Mouse (Mus musculus): ENCODE measurements around the gene Nav2. TPM values are rescaled to one million over a fixed set of nuclear protein-coding genes. Genes with fewer than 3 reads are reported as not detected.
A peak's percentile ranks its signal among the peaks of the same experiment; 100 is the strongest.

The Nav2 gene
- polyA plus RNA-seq, 1 experiment: 51.7 TPM

- Histone ChIP-seq H3K9me3 (replicated peaks; ENCODE audit: control insufficient read depth, insufficient read depth, low read length, poor library complexity, severe bottlenecking) (no peaks in the 10 kb centered on the region), H3K4me1 (ENCODE audit: control insufficient read depth, insufficient read depth, low read length) (no peaks in the 10 kb centered on the region), H3K27me3 (ENCODE audit: control insufficient read depth, insufficient read depth, low read length, poor library complexity, severe bottlenecking) (peaks cover 54% of the 10 kb centered on the region), H3K27ac (ENCODE audit: insufficient read depth, low read length) (no peak overlapping the region), H3K4me3 (ENCODE audit: low read depth, low read length) (no peak overlapping the region), H3K36me3 (ENCODE audit: control insufficient read depth, insufficient read depth, low read length, poor library complexity, severe bottlenecking) (no peaks in the 10 kb centered on the region), H3K9ac (ENCODE audit: low read depth, poor library complexity, severe bottlenecking) (no peak overlapping the region)
- no peak for TF ChIP-seq POLR2A (IDR thresholded peaks at IDR 0.05; ENCODE audit: insufficient read depth, low read length)
- TF ChIP-seq CTCF (IDR thresholded peaks at IDR 0.05; ENCODE audit: low read depth, low read length): no peak
- TF ChIP-seq EP300 (IDR thresholded peaks at IDR 0.05; ENCODE audit: insufficient read depth, low read depth, low read length): no peak
Observed at GRCm38 (mm10) chr7:49637281-49637680, 728.8 kb downstream of the Nav2 start.

GRCm38 (mm10) chr7:49637851-49638663, 729.5 kb downstream of the Nav2 start:
- Histone ChIP-seq H3K27me3 (ENCODE audit: control insufficient read depth, insufficient read depth, low read length, poor library complexity, severe bottlenecking) (peaks cover 49% of the 10 kb centered on the region), H3K27ac (ENCODE audit: insufficient read depth, low read length) (no peak overlapping the region), H3K4me1 (ENCODE audit: control insufficient read depth, insufficient read depth, low read length) (no peaks in the 10 kb centered on the region), H3K9ac (ENCODE audit: low read depth, poor library complexity, severe bottlenecking) (no peak overlapping the region), H3K4me3 (ENCODE audit: low read depth, low read length) (no peak overlapping the region), H3K9me3 (replicated peaks; ENCODE audit: control insufficient read depth, insufficient read depth, low read length, poor library complexity, severe bottlenecking) (no peaks in the 10 kb centered on the region), H3K36me3 (ENCODE audit: control insufficient read depth, insufficient read depth, low read length, poor library complexity, severe bottlenecking) (no peaks in the 10 kb centered on the region)
- TF ChIP-seq POLR2A (IDR thresholded peaks at IDR 0.05; ENCODE audit: insufficient read depth, low read length) (no peak), EP300 (IDR thresholded peaks at IDR 0.05; ENCODE audit: insufficient read depth, low read depth, low read length) (no peak), CTCF (IDR thresholded peaks at IDR 0.05; ENCODE audit: low read depth, low read length) (no peak)

- H3K9ac ChIP-seq (ENCODE audit: low read depth, poor library complexity, severe bottlenecking): no peak overlapping the region
- peak overlapping the region; percentile 44 for H3K4me3 ChIP-seq (ENCODE audit: low read depth, low read length)
Observed at GRCm38 (mm10) chr7:49638941-49639776, 730.6 kb downstream of the Nav2 start.

GRCm38 (mm10) chr7:49639864-49640708, 731.6 kb downstream of the Nav2 start:
- TF ChIP-seq POLR2A (IDR thresholded peaks at IDR 0.05; ENCODE audit: insufficient read depth, low read length): no peak
- no peak for TF ChIP-seq EP300 (IDR thresholded peaks at IDR 0.05; ENCODE audit: insufficient read depth, low read depth, low read length)
- no peak for TF ChIP-seq CTCF (IDR thresholded peaks at IDR 0.05; ENCODE audit: low read depth, low read length)
- Histone ChIP-seq H3K27ac (ENCODE audit: insufficient read depth, low read length) (no peak overlapping the region), H3K4me3 (ENCODE audit: low read depth, low read length) (peak overlapping the region; percentile 9; the same call in 1 of the 2 replicates), H3K9ac (ENCODE audit: low read depth, poor library complexity, severe bottlenecking) (no peak overlapping the region), H3K27me3 (ENCODE audit: control insufficient read depth, insufficient read depth, low read length, poor library complexity, severe bottlenecking) (peaks cover 34% of the 10 kb centered on the region), H3K9me3 (replicated peaks; ENCODE audit: control insufficient read depth, insufficient read depth, low read length, poor library complexity, severe bottlenecking) (no peaks in the 10 kb centered on the region), H3K36me3 (ENCODE audit: control insufficient read depth, insufficient read depth, low read length, poor library complexity, severe bottlenecking) (no peaks in the 10 kb centered on the region), H3K4me1 (ENCODE audit: control insufficient read depth, insufficient read depth, low read length) (no peaks in the 10 kb centered on the region)

More at GRCm38 (mm10) chr7:49638941-49639776, 730.6 kb downstream of the Nav2 start:
- TF ChIP-seq POLR2A (IDR thresholded peaks at IDR 0.05; ENCODE audit: insufficient read depth, low read length) (no peak), EP300 (IDR thresholded peaks at IDR 0.05; ENCODE audit: insufficient read depth, low read depth, low read length) (no peak), CTCF (IDR thresholded peaks at IDR 0.05; ENCODE audit: low read depth, low read length) (no peak)
- Histone ChIP-seq H3K9me3 (replicated peaks; ENCODE audit: control insufficient read depth, insufficient read depth, low read length, poor library complexity, severe bottlenecking) (no peaks in the 10 kb centered on the region), H3K27ac (ENCODE audit: insufficient read depth, low read length) (no peak overlapping the region), H3K4me1 (ENCODE audit: control insufficient read depth, insufficient read depth, low read length) (no peaks in the 10 kb centered on the region), H3K27me3 (ENCODE audit: control insufficient read depth, insufficient read depth, low read length, poor library complexity, severe bottlenecking) (peaks cover 42% of the 10 kb centered on the region), H3K36me3 (ENCODE audit: control insufficient read depth, insufficient read depth, low read length, poor library complexity, severe bottlenecking) (no peaks in the 10 kb centered on the region)

GRCm38 (mm10) chr7:49640709-49641305, 732.3 kb downstream of the Nav2 start:
- Histone ChIP-seq H3K27me3 (ENCODE audit: control insufficient read depth, insufficient read depth, low read length, poor library complexity, severe bottlenecking) (peaks cover 27% of the 10 kb centered on the region), H3K4me3 (ENCODE audit: low read depth, low read length) (no peak overlapping the region)
- TF ChIP-seq CTCF (IDR thresholded peaks at IDR 0.05; ENCODE audit: low read depth, low read length) (no peak), EP300 (IDR thresholded peaks at IDR 0.05; ENCODE audit: insufficient read depth, low read depth, low read length) (no peak), POLR2A (IDR thresholded peaks at IDR 0.05; ENCODE audit: insufficient read depth, low read length) (no peak)

More at GRCm38 (mm10) chr7:49640709-49641305, 732.3 kb downstream of the Nav2 start:
- Histone ChIP-seq H3K27ac (ENCODE audit: insufficient read depth, low read length) (no peak overlapping the region), H3K36me3 (ENCODE audit: control insufficient read depth, insufficient read depth, low read length, poor library complexity, severe bottlenecking) (no peaks in the 10 kb centered on the region), H3K9me3 (replicated peaks; ENCODE audit: control insufficient read depth, insufficient read depth, low read length, poor library complexity, severe bottlenecking) (peaks cover 2% of the 10 kb centered on the region), H3K4me1 (ENCODE audit: control insufficient read depth, insufficient read depth, low read length) (no peaks in the 10 kb centered on the region), H3K9ac (ENCODE audit: low read depth, poor library complexity, severe bottlenecking) (no peak overlapping the region)

Other genes starting within 250 kb of the Nav2 start
- gene Zdhhc13, start 119.7 kb upstream of the Nav2 start, polyA plus RNA-seq (2011; ENCODE audit: insufficient read depth, insufficient read length, low read depth, missing spikeins): 51.2 and 52.1 TPM in 2 replicates
- not detected in 2 replicates for gene Csrp3, start 60.7 kb upstream of the Nav2 start, polyA plus RNA-seq (2011; ENCODE audit: insufficient read depth, insufficient read length, low read depth, missing spikeins)
- 24.9 and 25.1 TPM in 2 replicates for gene E2f8, start 27.1 kb upstream of the Nav2 start, polyA plus RNA-seq (2011; ENCODE audit: insufficient read depth, insufficient read length, low read depth, missing spikeins)

Data from ES-Bruce4 (cell line).